Mouse (Mus musculus): ENCODE measurements around the gene Nck1. TPM values are rescaled to one million over a fixed set of nuclear protein-coding genes. Genes with fewer than 3 reads are reported as not detected.

Nck1 gene
- polyA plus RNA-seq (2015; fragmentation: Nextera tagmentation; extraction: Ambion mirVana), result 116 and 118 TPM in 2 replicates

DNA sequence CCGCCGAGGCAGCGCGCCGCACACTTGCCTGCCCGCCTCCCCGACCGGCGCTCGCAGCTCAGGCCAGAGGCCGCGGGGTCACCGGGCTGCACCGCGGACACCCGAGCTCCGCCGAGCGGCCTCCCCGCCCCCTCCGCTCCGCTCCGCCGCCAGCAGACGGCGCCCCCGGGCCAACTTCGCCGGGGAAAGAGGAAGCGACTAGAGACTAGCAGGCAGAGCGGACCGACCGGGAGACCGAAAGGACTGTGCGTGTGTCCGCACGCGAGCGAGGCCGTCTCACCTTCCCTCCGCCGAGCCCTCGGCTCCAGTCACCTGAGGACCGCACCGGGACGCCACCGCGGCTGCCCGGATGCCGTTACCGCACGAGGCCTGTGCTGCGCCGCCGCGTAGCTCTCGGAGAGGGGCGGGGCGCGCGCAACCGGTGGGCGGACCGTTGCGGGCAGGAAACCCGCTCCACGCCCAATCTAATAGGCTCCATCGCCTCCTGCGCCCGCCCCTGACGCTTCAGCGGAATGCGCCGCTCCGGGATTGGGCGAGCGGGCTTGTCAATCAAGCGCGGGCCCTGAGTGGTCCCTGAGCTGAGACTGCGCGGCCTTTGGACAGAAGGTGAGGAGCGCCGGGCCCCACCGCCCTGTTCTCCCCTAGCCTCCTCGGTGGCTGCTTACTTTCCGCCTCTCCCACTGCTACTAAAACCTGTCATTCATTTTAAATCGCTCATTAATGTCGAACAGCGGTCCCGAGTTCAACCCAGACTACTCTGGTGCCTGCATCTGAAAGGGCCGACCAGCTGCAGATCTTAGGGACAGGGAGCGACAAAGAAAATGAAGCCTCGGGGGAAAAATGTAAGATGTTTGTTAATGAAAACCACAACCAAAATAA, at the start of gene Nck1:
Gene Nck1 (minus strand): TSS at position 420 of the 879 bp plus-strand sequence.
- peak; percentile 99 for DNase-seq (ENCODE audit: low spot score)

DNA sequence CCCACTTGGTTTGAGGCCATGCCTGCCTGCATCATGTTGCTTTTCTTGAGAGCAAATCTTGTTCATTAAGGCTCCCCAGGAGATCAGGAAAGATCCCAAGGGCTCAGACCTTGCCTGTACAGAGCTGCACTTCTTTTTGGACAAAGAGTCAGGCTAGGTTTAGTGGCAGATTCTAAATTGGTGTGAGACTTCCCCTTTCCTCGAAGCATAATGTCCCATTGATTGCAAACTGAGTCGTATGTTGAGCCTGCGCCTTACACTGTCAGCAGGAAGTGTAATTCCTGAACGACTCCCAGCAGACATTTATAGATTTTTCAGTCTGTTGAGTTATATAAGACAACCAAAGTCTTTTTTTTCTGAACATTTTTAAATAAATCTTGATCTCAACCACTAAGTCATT, 44.5 kb upstream of the Nck1 start:
- no peak for DNase-seq (ENCODE audit: low spot score)

DNA sequence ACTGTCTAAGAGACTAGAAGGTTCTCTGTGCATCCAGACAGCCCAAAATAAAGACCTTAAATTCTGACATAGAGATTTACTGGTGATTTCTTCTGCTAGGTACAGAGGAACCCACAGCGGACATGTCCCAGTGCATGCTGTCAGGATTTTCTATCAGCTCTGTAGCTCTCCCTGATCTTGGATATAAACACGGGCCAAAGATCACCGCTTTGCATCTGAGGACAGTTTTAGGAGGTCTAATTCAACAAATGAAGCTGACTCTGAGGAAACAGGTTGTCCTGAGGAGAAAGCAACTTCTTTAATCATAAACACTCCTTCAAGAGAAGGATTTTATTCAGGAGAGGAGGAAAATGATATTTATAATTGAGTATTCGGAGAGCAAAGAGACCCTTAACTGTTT, 38.1 kb upstream of the Nck1 start:
- no peak for DNase-seq (ENCODE audit: low spot score)

DNA sequence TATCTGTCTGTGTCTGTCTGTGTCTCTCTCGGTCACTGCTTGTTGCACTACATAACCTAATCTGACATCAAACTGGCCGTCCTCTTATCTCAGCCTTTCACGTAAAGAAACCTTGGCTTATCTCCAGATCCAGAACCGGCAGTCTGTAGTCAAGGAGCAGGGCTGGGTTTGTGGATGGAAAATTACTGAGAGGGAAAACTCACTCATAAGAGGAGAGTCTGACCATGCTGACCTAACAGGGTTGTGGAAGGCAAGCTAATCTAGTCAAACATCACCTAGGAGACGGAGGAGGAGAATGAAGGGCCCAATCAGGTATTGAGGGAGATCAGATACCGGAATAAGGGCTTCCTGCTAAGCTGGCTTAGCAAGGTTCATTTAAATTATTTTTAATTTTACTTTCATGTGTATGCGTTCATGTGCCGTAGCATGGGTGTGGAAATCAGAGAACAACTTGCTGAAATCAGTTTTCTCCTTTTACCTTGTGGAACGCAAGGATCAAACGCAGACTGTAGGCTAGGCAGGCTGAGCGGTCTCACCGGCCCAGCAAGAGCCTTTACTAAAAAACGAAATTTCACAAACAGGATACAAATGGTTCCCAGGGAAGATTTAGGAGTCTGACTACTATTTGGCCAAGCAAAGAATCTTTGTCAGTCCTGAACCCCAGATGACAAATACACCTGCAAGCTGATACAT, 37.1 kb upstream of the Nck1 start:
- DNase-seq (ENCODE audit: low spot score), result no peak

DNA sequence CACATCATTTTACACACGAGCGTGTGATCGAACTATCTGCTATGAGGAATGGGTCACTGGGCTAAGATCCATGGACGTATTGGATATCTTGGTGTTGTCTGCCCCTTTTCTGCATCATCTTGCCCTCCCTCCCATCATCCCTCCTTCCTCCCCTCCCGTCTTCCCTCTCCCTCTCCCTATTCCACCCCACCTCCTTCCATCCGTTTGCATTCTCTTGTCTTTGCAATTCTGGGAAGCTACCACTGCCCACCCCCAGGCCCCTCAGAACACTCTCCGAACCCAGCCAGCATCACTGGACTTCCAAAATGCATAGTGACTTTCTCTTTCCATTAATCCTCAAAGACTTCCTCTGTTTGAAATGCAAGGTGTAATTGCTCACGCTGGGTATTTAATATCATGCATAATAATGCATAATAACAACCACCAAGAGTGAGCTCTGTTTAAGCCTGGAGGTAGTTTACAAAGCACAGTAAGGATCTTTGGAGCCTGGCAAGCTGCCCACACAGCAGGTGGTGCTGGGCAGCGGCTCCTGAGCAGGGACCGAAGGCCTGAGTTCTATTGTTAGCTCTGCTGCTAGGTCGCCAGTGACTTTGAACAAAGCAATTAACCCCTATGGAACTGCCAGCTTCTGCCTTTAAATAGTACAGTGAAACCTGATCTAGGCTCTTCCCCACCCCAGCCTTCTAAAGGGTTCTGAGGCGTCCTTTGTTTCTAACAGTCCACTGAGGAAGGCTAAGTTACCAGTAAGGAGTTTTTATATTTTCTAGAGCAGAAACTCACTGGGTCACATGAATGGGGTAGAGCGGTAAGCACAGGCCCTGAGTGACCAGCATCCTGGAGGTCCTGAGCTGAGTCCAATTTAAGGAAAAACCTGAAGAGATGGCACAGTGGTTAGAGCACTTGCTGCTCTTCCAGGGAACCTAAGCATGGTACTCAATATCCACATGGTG, 35.9 kb upstream of the Nck1 start:
- no peak for DNase-seq (ENCODE audit: low spot score)

DNA sequence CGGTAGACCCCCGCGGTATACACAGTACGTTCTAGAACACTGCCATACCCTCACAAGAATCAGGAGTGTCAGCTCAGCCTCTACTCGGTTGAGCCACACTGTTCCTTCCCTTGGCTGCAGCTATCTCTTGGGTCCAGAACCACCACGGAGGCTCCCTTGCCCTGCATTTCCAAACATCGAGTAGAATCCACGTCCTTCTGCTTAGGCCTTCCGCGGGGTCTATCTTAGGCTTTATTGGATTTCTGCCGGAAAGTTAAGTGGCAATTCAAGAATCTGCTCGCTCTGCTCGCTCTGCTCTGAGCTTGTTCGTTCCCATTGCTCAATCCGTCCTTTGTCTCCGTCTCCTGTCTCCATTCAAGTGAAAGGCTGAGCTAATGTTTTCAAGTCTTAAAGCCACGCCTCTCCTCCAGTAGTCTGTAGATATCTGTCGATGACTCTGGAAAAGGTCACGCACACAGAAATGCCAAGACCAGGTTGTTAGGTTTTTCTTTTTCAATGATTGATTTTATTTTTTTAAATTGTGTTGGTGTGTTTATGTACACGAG, 34.3 kb upstream of the Nck1 start:
- DNase-seq (ENCODE audit: low spot score), result no peak

DNA sequence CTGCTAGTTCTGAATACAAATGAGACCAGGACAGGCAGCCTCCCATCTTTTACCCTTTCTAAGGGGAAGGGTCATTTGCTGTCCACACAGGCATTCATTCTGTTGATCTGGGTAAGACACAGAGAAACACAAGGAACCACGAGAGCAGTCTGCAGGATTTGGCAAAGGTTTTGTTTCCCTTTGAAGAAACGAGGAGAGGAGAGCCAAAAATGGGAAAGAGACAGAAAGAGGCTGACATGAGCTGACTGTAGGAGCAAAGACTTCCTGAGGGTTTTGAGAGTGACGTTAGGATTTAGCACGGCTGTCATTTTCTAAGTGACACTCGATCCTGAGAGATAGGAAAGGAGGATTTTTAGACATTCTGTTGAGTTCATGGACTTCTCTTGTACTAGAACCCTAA, 28.0 kb upstream of the Nck1 start:
- DNase-seq (ENCODE audit: low spot score), result no peak

DNA sequence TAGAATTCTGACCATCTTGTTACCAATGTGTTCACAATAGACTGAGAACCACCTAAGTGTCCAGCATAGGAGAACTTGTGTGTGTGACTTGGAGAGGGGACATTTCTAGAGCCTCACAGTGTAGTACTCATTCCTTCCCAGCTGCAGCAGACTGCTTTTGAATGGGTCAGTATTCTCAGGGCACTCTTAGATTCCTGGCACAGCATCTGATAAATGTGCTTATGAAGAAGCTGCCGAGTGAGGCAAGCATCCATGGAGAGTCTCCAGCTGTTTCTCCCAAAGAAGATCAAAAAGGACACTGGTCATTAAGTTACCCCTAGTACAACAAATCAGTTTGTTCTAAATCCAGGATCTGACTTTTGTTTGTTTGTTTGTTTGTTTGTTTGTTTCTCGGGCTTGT, 27.4 kb upstream of the Nck1 start:
- DNase-seq (ENCODE audit: low spot score), result no peak

DNA sequence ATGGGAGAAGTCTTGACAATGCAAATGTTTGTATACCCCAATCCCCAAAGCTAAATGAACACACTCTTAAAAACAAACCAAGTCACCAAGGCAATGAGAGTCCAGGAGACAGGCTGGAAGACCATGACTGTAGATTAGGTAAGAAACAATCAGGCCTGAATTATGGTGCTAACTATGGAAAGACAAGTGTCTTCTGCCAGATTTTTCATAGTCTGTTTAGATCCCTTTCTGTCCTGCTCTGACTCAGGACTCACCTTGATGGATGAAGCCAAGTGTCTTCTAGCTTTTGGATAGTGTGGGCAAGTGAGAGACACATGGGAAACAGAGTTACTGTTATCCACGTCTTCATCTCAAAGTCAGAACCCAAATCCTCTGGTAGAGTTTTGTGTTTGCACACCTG, 25.6 kb upstream of the Nck1 start:
- DNase-seq (ENCODE audit: low spot score), result no peak

DNA sequence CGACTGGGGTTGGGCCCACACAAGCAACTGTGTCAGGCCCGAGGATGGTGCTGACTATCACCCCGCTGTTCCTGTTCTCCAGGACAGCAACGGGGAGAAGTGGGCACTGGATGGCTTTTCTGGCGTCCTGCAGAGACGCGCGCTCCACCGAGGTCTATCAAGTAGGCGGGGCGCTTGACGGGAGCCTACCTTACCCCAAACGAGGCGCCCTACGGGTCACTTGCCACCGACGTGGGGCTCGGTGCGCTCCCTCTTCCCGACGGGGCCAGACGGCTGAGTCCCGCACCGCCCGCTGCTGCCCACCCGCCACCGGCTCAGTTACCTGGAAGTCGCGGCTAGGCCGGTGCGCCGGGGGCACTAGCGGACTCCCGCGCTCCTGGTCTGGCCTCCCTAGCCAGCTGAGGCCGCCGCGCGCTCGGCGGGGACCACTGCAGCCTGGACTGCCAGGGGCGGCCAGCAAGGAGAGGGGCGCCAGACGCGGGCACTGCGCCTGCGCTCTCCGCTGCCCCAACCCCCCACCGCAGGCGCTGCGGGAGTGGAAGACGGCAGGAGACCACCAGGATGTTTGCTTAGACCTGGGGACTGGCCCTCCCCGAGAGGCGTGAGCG, 24.8 kb upstream of the Nck1 start, which contains the start of gene Slc35g2:
Gene Slc35g2 (minus strand): TSS at position 465 of the 608 bp plus-strand sequence.
- DNase-seq (ENCODE audit: low spot score), result no peak

DNA sequence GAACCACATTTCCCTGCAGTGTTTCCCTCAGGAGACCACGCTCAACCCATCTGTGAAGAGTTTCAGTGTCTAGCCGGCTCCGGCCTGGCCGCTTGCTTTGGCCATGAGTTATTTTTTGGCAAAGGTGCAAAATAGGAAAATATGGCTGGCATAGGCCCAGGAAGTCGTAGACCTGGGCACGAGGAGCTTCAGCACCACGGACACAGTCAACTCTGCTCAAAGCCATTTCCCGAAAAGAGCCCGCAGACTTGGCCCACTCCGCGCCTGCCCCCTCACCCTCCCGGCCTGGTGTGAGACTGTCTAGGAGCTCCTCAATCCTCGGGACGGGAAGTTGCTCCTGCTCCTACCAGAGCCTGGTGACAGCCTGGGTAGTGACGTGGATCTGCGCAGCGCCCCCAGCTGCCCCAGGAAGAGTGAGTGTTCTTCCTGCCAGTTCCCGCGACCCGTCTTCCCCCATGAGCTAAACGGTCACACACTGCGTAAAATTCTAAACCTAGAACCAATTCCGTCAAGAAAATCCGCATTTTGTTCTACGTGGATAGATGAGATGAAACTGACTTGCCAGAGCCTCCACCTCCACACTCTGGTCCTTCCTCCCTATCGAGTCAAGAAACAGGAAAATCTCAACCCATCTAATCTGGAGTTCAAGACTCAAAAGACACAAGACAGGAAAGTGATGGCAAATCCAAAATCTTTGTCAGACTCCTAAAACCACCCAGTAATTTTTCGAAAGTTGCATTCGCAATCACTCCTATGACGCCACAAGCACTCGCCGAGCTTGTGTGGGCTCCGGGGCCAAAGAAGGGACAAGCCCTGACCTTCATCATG, 24.1 kb upstream of the Nck1 start:
- DNase-seq (ENCODE audit: low spot score), result no peak

DNA sequence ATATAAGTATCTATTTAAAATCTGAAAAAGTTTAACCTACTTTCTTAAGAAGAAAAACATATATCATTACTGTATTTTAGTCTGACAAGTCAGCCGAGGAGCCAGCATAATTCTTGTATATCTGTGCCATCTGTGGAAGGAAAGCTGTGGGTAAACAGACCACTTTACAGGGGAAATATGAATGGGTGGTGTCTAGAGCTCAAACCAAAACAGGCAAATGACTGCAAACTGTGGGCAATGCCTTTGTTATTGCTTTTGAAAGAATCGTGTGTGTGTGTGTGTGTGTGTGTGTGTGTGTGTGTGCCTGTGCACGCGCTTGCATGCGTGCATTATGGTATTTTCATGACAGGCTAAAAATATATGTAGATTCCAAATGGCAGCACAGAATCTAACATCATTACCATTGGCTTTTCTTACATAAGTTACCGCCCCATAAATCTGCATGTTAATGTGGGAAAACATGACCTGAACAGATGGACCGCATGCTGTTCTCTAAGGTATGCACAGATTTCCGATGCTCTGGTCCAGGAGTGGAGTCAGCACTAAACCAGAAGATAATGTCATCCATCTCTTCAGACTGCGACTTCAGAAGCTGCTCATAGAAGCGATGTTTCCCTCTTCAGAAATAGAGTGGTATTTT, 14.4 kb upstream of the Nck1 start:
- no peak for DNase-seq (ENCODE audit: low spot score)

DNA sequence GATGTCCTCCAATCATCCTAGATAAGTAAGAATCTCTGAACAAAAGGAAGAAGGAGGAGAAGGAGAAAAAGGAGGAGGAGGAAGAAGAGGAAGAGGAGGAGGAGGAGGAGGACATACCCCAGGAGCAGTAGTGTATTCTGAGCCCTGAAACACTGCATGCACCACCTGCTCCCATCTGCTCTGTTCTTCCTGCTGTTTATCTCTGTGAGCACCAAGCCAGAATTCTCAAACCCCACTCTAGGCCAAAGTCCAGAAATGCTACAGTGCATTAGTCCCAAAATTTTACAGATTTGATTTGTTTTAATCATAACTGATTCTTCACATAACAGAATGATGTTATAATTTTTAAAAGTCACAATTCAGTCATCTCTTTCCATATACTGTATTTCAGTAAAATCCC, 13.1 kb upstream of the Nck1 start:
- no peak for DNase-seq (ENCODE audit: low spot score)

DNA sequence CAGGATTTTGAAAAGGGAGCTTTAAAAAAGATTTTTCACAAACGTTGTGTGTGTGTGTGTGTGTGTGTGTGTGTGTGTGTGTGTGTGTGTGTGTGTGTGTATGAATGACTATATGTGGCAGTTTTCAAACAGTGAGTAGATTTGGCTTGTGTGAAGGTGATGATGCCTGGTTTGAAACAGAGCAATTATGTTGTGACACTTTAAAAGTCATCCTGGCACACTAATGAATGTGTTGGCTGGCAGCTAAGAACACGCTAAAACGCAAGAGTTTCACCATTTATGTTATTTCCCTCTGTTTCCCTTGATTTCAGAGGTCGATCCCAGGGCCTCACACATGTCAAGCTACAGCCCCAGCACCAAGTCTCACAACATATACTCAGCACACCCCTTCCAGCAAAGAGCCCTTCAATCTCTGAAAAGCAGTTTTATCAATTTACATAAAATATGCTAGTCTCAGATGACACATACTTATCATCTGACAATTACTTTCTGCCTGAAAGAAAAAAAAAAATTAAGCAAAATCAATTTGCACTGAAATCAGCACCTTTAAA, 12.2 kb upstream of the Nck1 start:
- DNase-seq (ENCODE audit: low spot score), result no peak

DNA sequence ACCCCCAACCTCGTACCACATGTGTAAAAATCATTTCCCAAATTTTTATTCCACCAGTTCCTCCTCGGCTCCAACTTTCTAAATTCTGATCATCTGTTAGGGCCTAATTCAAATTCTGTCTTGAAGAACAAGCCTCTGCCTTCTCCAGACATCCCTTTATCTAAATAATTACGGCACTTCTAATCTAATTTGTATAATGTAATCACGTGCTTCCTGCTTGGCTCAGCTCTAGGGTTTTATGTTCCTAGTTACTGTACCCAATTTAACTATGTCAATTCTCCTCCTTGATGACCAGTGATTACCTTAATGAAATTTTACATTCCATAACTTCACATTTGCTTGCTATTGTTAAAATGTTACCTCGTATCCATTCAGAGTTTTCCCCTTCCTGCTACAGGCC, 9.8 kb upstream of the Nck1 start:
- no peak for DNase-seq (ENCODE audit: low spot score)

DNA sequence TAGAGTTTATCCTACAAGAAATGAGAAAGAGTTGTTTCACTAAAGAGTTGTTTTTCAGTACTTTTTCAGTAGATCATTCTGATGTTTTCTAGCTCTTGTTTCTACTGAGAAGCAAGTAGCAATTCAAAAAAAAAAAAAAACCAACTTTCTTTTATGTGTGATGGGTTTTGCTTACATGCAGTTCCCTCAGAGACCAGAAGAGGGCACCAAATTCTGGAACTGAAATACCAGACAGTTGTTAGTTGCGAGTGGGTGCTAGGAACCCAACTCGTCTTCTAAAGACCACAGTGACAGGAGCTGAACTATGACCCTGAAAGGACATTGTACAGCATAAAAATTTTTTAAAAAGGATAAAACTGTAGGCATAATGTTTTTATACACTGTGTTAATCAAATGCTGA, 2.4 kb upstream of the Nck1 start:
- peak; percentile 55 for DNase-seq (ENCODE audit: low spot score)

DNA sequence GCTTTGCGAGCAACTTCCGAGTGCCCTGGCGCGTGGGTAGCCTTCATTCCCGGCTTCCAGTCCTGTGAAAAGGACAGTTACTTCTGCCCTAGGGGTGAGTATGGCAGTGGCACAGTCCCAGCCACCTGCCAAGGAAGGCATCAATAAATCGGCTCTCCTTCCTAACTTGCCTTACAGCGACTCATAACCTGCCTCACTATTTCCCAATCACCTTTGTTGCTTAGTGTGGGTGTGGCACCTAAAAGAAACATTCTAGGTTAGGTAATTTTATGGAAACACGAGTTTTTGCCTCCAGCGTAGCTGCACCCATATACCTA, 618 bp upstream of the Nck1 start:
- no peak for DNase-seq (ENCODE audit: low spot score)

DNA sequence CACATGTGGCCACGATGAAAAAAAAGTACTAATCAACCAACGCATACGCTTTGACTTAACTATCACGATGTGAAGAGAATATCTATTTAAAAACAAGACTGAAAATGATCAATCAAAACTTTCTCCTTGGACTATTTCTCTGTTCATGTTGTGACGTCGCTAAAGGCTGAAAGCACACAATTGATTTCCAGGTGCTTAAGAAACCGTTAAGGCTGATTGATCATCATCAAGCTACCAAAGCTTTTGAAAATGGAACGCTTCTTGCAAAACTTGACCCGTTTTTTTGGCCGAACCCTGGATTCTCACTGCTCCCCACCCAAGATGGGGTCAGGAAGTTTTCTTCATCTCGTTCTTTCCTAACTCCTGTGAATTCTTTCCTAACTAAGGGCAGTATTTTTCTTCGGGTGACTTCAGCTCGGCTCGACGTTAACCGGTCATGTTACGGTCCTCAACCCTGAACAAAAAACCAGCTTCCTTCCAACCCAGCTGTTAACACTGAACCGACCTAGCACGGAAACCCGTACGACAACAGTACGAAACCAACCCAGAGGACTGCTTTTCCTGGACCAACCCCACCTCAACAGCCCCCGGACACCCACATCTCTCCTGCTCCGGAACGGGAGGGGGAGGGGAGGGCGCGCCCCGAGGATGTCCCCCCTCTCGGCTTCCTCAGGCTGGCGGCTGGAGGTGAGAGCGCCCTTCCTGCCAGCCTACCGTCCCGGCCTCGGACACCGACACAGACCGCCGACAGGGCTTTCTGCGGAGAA, 803 bp downstream of the Nck1 start:
- peak; percentile 62 for DNase-seq (ENCODE audit: low spot score)

All from thymus, postnatal 0 days (tissue).